Mouse (Mus musculus): ENCODE measurements around the gene 4931414P19Rik. TPM values are rescaled to one million over a fixed set of nuclear protein-coding genes. Genes with fewer than 3 reads are reported as not detected.
"Not testable (repeated sequence)": the region's sequence is repeated elsewhere in the genome, so short reads cannot be mapped to it uniquely, and the experiment has no call there.

The 4931414P19Rik gene
- polyA plus RNA-seq, 1 experiment, result 12.8 TPM

- TF ChIP-seq POLR2A (IDR thresholded peaks at IDR 0.05; ENCODE audit: borderline replicate concordance, extremely low read depth, insufficient read depth, insufficient read length, poor library complexity, severe bottlenecking) (no peak), CTCF (IDR thresholded peaks at IDR 0.05; ENCODE audit: borderline replicate concordance, extremely low read depth, insufficient read depth, insufficient read length) (no peak)
- no peak for DNase-seq (ENCODE audit: low read depth)
Observed at GRCm38 (mm10) chr14:54628103-54628502, 22.3 kb upstream of the 4931414P19Rik start.

GRCm38 (mm10) chr14:54624976-54625375, 19.2 kb upstream of the 4931414P19Rik start:
- no peak for DNase-seq (ENCODE audit: low read depth)
- TF ChIP-seq CTCF (IDR thresholded peaks at IDR 0.05; ENCODE audit: borderline replicate concordance, extremely low read depth, insufficient read depth, insufficient read length) (no peak), POLR2A (IDR thresholded peaks at IDR 0.05; ENCODE audit: borderline replicate concordance, extremely low read depth, insufficient read depth, insufficient read length, poor library complexity, severe bottlenecking) (no peak)

GRCm38 (mm10) chr14:54623334-54623733, 17.5 kb upstream of the 4931414P19Rik start:
- no peak for DNase-seq (ENCODE audit: low read depth)
- TF ChIP-seq CTCF (IDR thresholded peaks at IDR 0.05; ENCODE audit: borderline replicate concordance, extremely low read depth, insufficient read depth, insufficient read length) (no peak), POLR2A (IDR thresholded peaks at IDR 0.05; ENCODE audit: borderline replicate concordance, extremely low read depth, insufficient read depth, insufficient read length, poor library complexity, severe bottlenecking) (no peak)

- TF ChIP-seq CTCF (IDR thresholded peaks at IDR 0.05; ENCODE audit: borderline replicate concordance, extremely low read depth, insufficient read depth, insufficient read length) (no peak), POLR2A (IDR thresholded peaks at IDR 0.05; ENCODE audit: borderline replicate concordance, extremely low read depth, insufficient read depth, insufficient read length, poor library complexity, severe bottlenecking) (no peak)
- DNase-seq (ENCODE audit: low read depth), result no peak
Observed at GRCm38 (mm10) chr14:54621133-54621532, 15.3 kb upstream of the 4931414P19Rik start, which contains the start of gene Psmb11. Psmb11 (plus strand) TSS chr14:54621433.

DNA sequence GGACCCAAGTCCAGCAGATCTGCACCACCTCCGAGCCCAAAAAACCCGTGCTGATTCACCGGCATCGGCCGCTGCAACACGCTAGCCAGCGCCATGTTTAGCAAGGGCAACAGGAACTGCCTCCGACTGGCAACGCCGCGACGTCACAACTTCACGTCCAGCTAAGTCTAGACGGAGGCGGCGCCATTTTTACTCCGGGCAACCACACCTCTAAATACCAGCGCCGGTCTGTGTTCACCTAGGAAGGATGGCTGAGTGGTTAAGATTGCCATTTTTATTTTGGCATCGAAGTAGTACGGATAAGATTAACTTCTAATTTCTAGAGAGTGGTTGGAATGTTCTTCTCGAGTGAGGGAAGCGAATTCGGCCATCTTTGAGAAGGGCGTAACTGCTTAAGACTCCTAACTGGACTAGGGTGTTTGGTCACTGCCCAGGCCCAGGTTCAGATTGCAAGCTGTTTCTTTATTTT, 12.1 kb upstream of the 4931414P19Rik start, which contains the start of gene Psmb5:
Gene Psmb5 (minus strand): TSS at position 126 of the 469 bp plus-strand sequence.
- peak; percentile 97 for DNase-seq (ENCODE audit: low read depth)
- TF ChIP-seq CTCF (IDR thresholded peaks at IDR 0.05; ENCODE audit: borderline replicate concordance, extremely low read depth, insufficient read depth, insufficient read length), result no peak
- TF ChIP-seq POLR2A (IDR thresholded peaks at IDR 0.05; ENCODE audit: borderline replicate concordance, extremely low read depth, insufficient read depth, insufficient read length, poor library complexity, severe bottlenecking), result no peak

DNA sequence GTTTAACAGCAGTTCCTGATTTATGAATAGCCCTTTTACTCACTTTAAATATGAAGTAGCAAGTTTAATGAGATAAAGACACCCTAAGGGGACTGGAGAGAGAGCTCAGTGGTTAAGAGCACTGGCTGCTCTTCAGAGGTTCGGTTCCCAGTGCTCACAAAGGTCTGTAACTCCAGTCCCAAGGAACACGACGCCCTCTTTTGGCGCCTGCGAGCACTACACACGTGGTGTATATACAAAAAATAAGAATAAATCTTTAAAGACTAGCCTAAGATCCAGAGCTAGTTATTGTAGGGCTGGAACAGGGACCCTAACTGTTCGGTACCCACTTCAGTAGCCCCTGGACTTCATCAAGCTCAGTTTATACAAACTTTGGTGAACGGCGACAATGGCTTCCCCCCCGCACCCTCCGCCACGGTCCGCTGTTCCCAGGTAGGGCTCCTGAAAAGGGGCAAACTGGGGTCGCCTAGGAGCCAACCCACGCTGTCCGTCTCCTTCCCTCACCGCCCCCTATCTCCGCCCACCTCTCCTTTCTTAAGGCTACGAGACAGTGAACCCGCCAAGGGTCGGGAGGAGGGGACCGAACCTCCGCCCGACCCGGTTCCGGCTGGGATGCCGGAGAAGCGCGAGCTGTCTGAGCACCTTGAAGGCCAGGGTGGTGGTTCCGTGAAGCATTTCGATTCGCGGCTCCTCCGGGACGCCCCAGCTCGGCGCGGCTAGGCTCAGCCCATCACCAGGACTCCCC, 11.5 kb upstream of the 4931414P19Rik start:
- peak; percentile 43 for DNase-seq (ENCODE audit: low read depth)
- TF ChIP-seq CTCF (IDR thresholded peaks at IDR 0.05; ENCODE audit: borderline replicate concordance, extremely low read depth, insufficient read depth, insufficient read length) (peak; percentile 6; the same call in 1 of the 2 replicates), POLR2A (IDR thresholded peaks at IDR 0.05; ENCODE audit: borderline replicate concordance, extremely low read depth, insufficient read depth, insufficient read length, poor library complexity, severe bottlenecking) (no peak)

- TF ChIP-seq CTCF (IDR thresholded peaks at IDR 0.05; ENCODE audit: borderline replicate concordance, extremely low read depth, insufficient read depth, insufficient read length) (no peak), POLR2A (IDR thresholded peaks at IDR 0.05; ENCODE audit: borderline replicate concordance, extremely low read depth, insufficient read depth, insufficient read length, poor library complexity, severe bottlenecking) (no peak)
- DNase-seq (ENCODE audit: low read depth), result no peak
Observed at GRCm38 (mm10) chr14:54616226-54616825, 10.5 kb upstream of the 4931414P19Rik start.

DNA sequence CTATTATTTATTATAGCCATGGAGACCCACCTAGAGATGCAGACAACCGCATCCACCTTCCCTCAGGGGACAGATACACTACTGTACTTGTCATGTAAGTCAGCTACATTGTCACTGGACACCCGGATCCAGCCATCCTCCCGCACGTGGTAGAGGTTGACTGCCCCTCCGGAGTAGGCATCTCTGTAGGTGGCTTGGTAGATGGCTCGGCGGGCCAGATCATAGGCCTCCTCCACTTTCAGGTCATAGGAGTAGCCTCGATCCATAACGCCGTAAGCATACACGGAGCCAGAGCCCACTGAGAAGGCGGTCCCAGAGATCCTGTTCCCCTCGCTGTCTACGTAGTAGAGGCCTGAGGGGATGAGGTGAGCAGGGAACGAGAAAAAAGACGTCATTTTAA, 8.3 kb upstream of the 4931414P19Rik start:
- DNase-seq (ENCODE audit: low read depth), result not testable (repeated sequence)

DNA sequence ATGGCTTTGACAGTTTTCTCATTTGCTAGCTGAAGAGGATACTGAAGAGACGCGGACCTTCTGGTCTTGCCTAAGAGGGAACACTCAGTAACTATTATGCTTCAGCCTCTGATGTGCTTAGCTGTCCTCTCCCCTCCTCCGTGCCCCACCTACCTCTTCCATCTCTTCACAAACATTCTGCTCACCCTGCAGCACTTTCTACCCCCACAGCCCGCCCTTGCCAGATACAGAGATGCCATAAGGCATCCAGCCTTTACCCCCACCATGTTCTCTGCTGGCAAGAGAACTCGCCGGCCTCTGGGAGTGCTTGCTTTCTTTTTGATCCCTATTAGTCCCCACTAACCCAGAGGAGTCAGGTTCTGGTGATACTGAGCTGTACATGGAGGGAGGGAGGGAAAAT, 4.9 kb upstream of the 4931414P19Rik start:
- DNase-seq (ENCODE audit: low read depth), result no peak
- TF ChIP-seq POLR2A (IDR thresholded peaks at IDR 0.05; ENCODE audit: borderline replicate concordance, extremely low read depth, insufficient read depth, insufficient read length, poor library complexity, severe bottlenecking) (no peak), CTCF (IDR thresholded peaks at IDR 0.05; ENCODE audit: borderline replicate concordance, extremely low read depth, insufficient read depth, insufficient read length) (no peak)

DNA sequence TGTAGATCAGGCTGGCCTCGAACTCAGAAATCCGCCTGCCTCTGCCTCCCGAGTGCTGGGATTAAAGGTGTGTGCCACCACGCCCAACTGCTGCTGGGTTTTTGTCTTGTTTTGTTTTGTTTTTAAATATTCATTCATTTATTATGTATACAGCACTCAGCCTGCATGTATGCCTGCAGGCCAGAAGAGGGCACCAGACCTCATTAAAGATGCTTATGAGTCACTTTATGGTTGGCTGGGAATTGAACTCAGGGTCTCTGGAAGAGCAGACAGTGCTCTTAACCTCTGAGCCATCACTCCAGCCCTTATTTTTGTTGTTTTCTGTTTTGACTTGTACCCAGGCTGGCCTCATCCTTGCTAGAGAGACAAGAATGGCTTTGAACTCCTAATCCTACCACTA, 4.2 kb upstream of the 4931414P19Rik start:
- peak; percentile 46 for DNase-seq (ENCODE audit: low read depth)
- no peak for TF ChIP-seq POLR2A (IDR thresholded peaks at IDR 0.05; ENCODE audit: borderline replicate concordance, extremely low read depth, insufficient read depth, insufficient read length, poor library complexity, severe bottlenecking)
- peak; percentile 52; the same call in 1 of the 2 replicates for TF ChIP-seq CTCF (IDR thresholded peaks at IDR 0.05; ENCODE audit: borderline replicate concordance, extremely low read depth, insufficient read depth, insufficient read length)

DNA sequence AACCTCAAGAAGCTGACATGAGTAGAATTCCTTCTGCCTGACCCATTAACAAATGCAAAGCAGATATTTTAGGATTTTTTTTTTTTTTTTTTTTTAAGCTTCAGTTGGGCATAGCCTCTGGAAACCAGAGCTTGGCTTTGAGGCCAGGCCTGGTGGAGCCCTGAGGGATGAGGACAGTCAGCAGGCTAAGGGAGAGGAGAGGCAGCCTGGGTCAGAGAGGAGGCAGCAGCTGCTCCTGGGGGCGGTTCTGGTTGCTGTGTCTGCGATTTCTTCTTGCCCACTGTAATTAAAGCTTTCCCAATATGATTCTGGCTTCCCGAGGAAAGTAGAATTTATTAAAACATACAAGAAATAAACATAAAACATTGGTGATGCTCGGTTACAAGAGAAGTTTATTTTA, 3.5 kb upstream of the 4931414P19Rik start:
- no peak for DNase-seq (ENCODE audit: low read depth)
- TF ChIP-seq POLR2A (IDR thresholded peaks at IDR 0.05; ENCODE audit: borderline replicate concordance, extremely low read depth, insufficient read depth, insufficient read length, poor library complexity, severe bottlenecking), result no peak
- TF ChIP-seq CTCF (IDR thresholded peaks at IDR 0.05; ENCODE audit: borderline replicate concordance, extremely low read depth, insufficient read depth, insufficient read length), result no peak

- DNase-seq (ENCODE audit: low read depth), result no peak
- TF ChIP-seq CTCF (IDR thresholded peaks at IDR 0.05; ENCODE audit: borderline replicate concordance, extremely low read depth, insufficient read depth, insufficient read length), result no peak
- TF ChIP-seq POLR2A (IDR thresholded peaks at IDR 0.05; ENCODE audit: borderline replicate concordance, extremely low read depth, insufficient read depth, insufficient read length, poor library complexity, severe bottlenecking), result no peak
Observed at GRCm38 (mm10) chr14:54607226-54607625, 1.4 kb upstream of the 4931414P19Rik start.

Measured in brain, embryonic 14.5 days (tissue).